Mouse (Mus musculus) liver, adult 10 weeks (tissue): Measurements from ENCODE around the gene Guca2a. TPM values are rescaled to one million over a fixed set of nuclear protein-coding genes. Genes with fewer than 3 reads are reported as not detected.

Source experiments
- polyA plus RNA-seq: library from polyadenylated mRNA; stranded (reverse); fragments of 350-450 nt; fragmentation: Illumina TruSeq; extraction: RNeasy Lipid Tissue Mini Kit (QIAGEN cat#74804); gene quantifications from one replicate; pipeline ENCODE4 v1.2.3, GENCODE M21; 2014; ENCODE audit warnings: low read depth, low replicate concordance

Guca2a gene
- polyA plus RNA-seq: not detected

GRCm38 (mm10) chr4:119637176-119637845, at the start of gene Guca2a:
TSS of gene Guca2a (plus strand) at chr4:119637704.

GRCm38 (mm10) chr4:119658731-119659130, 21.2 kb downstream of the Guca2a start, which contains the start of gene Guca2b:
TSS of gene Guca2b (minus strand) at chr4:119658954.

Other genes starting within 250 kb of the Guca2a start
- gene Ccdc30, start 222.2 kb upstream of the Guca2a start, polyA plus RNA-seq: 6.3 TPM
- gene Ppcs, start 215.3 kb upstream of the Guca2a start, polyA plus RNA-seq: 30.9 TPM
- gene Zmynd12, start 214.9 kb upstream of the Guca2a start, polyA plus RNA-seq: 0.40 TPM
- gene Rimkla, start 145.1 kb upstream of the Guca2a start, polyA plus RNA-seq: not detected
- gene Foxj3, start 100.7 kb upstream of the Guca2a start, polyA plus RNA-seq: 10.8 TPM
- gene Frg2f1, start 98.2 kb upstream of the Guca2a start, polyA plus RNA-seq: 5.9 TPM
- not detected for gene Guca2b, start 21.2 kb downstream of the Guca2a start, polyA plus RNA-seq
- 0.42 TPM for gene Hivep3, start 96.1 kb downstream of the Guca2a start, polyA plus RNA-seq